Mouse (Mus musculus): Measurements from ENCODE around the gene Srrm4.

- TF ChIP-seq BHLHE40 (IDR thresholded peaks at IDR 0.05; ENCODE audit: borderline replicate concordance, low read depth, low read length) (no peak), E2F4 (IDR thresholded peaks at IDR 0.05; ENCODE audit: borderline replicate concordance, low read depth, low read length) (no peak), HCFC1 (IDR thresholded peaks at IDR 0.05; ENCODE audit: low read depth, low read length) (no peak), TAL1 (IDR thresholded peaks at IDR 0.05; ENCODE audit: low read length) (no peak), POLR2A (IDR thresholded peaks at IDR 0.05; ENCODE audit: control insufficient read depth in 1 of 2, insufficient read depth in 1 of 2, low read depth in 1 of 2, low read length in 2 of 2, poor library complexity in 1 of 2) (no peak), ELF1 (IDR thresholded peaks at IDR 0.05; ENCODE audit: low read depth, low read length) (no peak), UBTF (IDR thresholded peaks at IDR 0.05; ENCODE audit: borderline replicate concordance, insufficient read depth, low read depth, low read length) (no peak), MXI1 (IDR thresholded peaks at IDR 0.05; ENCODE audit: low read depth, low read length) (no peak), SMC3 (IDR thresholded peaks at IDR 0.05; ENCODE audit: low read depth, low read length) (no peak), GATA1 (IDR thresholded peaks at IDR 0.05; ENCODE audit: low read depth, low read length) (no peak), CTCF (IDR thresholded peaks at IDR 0.05 in 2 of 3, conservative IDR thresholded peaks at IDR 0.05 in 1 of 3; ENCODE audit: control insufficient read depth in 1 of 3, insufficient read depth in 1 of 3, low read depth in 2 of 3, low read length in 3 of 3, poor library complexity in 1 of 3, severe bottlenecking in 1 of 3) (no peak), RCOR1 (IDR thresholded peaks at IDR 0.05; ENCODE audit: low read depth, low read length) (no peak), TCF12 (IDR thresholded peaks at IDR 0.05; ENCODE audit: low read depth, low read length) (no peak), CHD2 (IDR thresholded peaks at IDR 0.05; ENCODE audit: low read length) (no peak)
These were observed 23.6 kb downstream of the Srrm4 start for GRCm38 (mm10) chr5:116568050-116568449.

Measured in MEL (cell line).